Mouse (Mus musculus) midbrain, postnatal 0 days (tissue): Measurements from ENCODE around the gene Nkx2-3. TPM values are rescaled to one million over a fixed set of nuclear protein-coding genes. Genes with fewer than 3 reads are reported as not detected.

Experiments used
- ATAC-seq: fragments of 200-750 bp; cut with Nextera tagmentation; 2 replicates; pipeline ENCODE4 v1.8.0; 2017; ENCODE audit warnings: moderate number of reproducible peaks, mild to moderate bottlenecking, moderate TSS enrichment, moderate library complexity; ENCODE audit not compliant: low FRiP score
- DNase-seq: peaks from one replicate; pipeline ENCODE4 v3.0.0-alpha.2; 2015; ENCODE audit warnings: low spot score
- H3K27ac ChIP-seq: fragments of 300-500 bp; sonication (generic); 2 replicates; pipeline ENCODE4 v1.5.1; 2014; ENCODE audit warnings: low read depth, mild to moderate bottlenecking, low read length, mixed read lengths
- H3K27me3 ChIP-seq: fragments of 300-500 bp; sonication (generic); 2 replicates; pipeline ENCODE4 v1.6.1; 2014; ENCODE audit warnings: low read length, control low read depth, mixed read lengths; ENCODE audit not compliant: insufficient read depth
- H3K36me3 ChIP-seq: fragments of 300-500 bp; sonication (generic); 2 replicates; pipeline ENCODE4 v1.6.1; 2014; ENCODE audit warnings: low read length, control low read depth, mixed read lengths; ENCODE audit not compliant: insufficient read depth
- H3K4me1 ChIP-seq: fragments of 300-500 bp; sonication (generic); 2 replicates; pipeline ENCODE4 v1.6.1; 2014; ENCODE audit warnings: mild to moderate bottlenecking, control low read depth, antibody characterized with exemption, low read length, mixed read lengths; ENCODE audit not compliant: insufficient read depth
- H3K4me2 ChIP-seq: fragments of 300-500 bp; sonication (generic); 2 replicates; pipeline ENCODE4 v1.6.1; 2014; ENCODE audit warnings: low read depth, mild to moderate bottlenecking, low read length, mixed read lengths; ENCODE audit not compliant: poor library complexity, severe bottlenecking
- H3K4me3 ChIP-seq: fragments of 300-500 bp; sonication (generic); 2 replicates; pipeline ENCODE4 v1.5.1; 2014; ENCODE audit warnings: low read depth, mild to moderate bottlenecking, low read length, moderate library complexity
- H3K9ac ChIP-seq: fragments of 300-500 bp; sonication (generic); replicated peaks from 2 replicates; pipeline ENCODE4 v1.6.1; 2014; ENCODE audit warnings: mild to moderate bottlenecking, low read length, moderate library complexity, mixed read lengths; ENCODE audit not compliant: poor library complexity, severe bottlenecking
- H3K9me3 ChIP-seq: fragments of 300-500 bp; sonication (generic); 2 replicates; pipeline ENCODE4 v1.6.1; 2016; ENCODE audit warnings: low read length, control low read depth
- CTCF ChIP-seq: IDR thresholded peaks from 2 replicates; pipeline ENCODE4 v1.5.1; 2016; ENCODE audit warnings: antibody characterized with exemption, mild to moderate bottlenecking
- WGBS: fragments of 180-500 bp; shearing (Covaris S2); extraction: QIAGEN DNeasy Blood & Tissue Kit; methylation state at CpG from one replicate; pipeline ENCODE4 v1.1.7; 2014; 5-methylcytosine and 5-hydroxymethylcytosine counted together
- microRNA-seq: library from miRNA; unstranded; fragments of <30 nt; microRNA quantifications from one replicate; pipeline ENCODE4, GENCODE M21; 2016; ENCODE audit warnings: borderline number of aligned reads
- polyA plus RNA-seq: library from polyadenylated mRNA; unstranded; fragments of >200 nt; fragmentation: Nextera tagmentation; extraction: Ambion mirVana; gene quantifications from 2 replicates; pipeline ENCODE4 v1.2.1, GENCODE M21; 2015
- total RNA-seq: library from RNA; depleted of rRNA; stranded (reverse); fragments of >200 nt; gene quantifications from 2 replicates; pipeline ENCODE4 v1.2.3, GENCODE M21; 2014; rRNA removed

Nkx2-3 gene
- total and polyA plus RNA-seq, 2 experiments from 2014 or later, result 0.05 TPM; not detected in 1

DNA sequence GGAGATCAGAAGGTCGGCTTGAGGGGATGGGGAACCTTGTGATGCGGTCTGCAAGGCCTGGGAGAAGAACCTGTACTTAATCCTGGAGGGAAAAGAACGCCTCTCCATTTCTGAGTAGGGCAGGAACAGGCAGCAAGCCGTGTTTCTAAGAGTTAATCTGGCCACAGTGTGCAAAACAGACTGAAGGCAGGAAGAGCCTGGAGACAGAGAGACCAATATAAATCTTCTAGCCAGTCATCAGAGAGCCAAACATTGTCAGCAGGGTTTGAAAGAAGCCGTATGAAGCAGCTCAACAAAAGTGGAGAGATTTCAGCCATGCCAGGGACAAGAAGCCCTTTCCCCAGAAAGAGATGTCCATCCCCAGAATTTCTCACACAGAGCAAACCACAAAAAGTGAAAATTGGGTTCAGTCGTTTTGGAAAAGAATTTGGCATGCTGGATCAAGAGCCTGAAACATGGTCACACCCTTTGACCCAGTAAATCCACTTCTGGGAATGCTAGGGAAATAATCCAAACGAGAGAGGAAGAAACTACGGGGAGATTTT, 39.2 kb downstream of the Nkx2-3 start:
- no peaks in the 10 kb centered on the region for H3K36me3 ChIP-seq
- no peak overlapping the region for H3K27ac ChIP-seq
- no peak for ATAC-seq
- DNase-seq, result no peak
- no peak overlapping the region for H3K9ac ChIP-seq
- H3K27me3 ChIP-seq, result no peaks in the 10 kb centered on the region
- no peak overlapping the region for H3K4me3 ChIP-seq
- H3K4me1 ChIP-seq, result no peaks in the 10 kb centered on the region
- 56% methylated on average over 8 of the region's 8 CpGs for WGBS
- no peak overlapping the region for H3K4me2 ChIP-seq
- TF ChIP-seq CTCF, result no peak
- H3K9me3 ChIP-seq, result no peaks in the 10 kb centered on the region

DNA sequence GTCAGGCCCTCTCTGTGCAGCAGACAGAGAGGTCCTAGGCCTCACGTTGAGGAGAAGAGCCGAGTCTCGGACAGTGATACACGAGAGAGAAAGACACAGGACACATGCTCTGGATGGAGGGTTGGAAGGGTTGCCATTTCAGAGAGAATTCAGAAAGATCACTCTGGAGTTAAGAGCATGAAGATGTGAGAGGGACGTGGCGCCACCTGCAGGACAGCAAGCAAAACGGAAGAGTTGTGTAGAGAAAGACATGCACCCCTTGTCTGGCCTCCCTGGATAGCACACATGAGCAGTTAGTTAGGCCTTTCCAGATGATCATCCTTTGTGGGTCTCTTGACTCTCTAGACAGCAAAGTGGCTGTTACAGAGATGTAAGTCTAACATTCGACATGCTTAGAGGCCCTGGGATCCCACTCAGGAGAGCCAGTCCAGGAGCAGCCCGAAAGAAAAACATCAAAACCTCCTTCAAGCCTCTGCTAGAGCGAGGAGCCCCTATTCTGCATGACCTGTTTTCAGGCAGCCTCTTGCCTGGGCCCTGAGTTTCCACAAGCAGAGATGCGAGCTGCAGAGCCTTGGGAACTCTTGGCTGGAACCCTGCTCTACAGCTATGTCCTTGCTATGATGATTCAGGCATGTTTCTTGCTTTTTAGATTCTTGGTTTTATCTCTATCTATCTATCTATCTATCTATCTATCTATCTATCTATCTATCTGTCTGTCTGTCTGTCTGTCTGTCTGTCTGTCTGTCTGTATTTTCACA, 43.8 kb downstream of the Nkx2-3 start:
- H3K9ac ChIP-seq, result no peak overlapping the region
- H3K27ac ChIP-seq, result no peak overlapping the region
- 38% methylated on average over 11 of the region's 11 CpGs for WGBS
- no peaks in the 10 kb centered on the region for H3K4me1 ChIP-seq
- no peak overlapping the region for H3K4me3 ChIP-seq
- TF ChIP-seq CTCF, result peak; percentile 90
- H3K4me2 ChIP-seq, result no peak overlapping the region
- ATAC-seq (no peak), DNase-seq (peak; percentile 61)
- H3K27me3 ChIP-seq, result no peaks in the 10 kb centered on the region
- no peaks in the 10 kb centered on the region for H3K36me3 ChIP-seq
- no peaks in the 10 kb centered on the region for H3K9me3 ChIP-seq

DNA sequence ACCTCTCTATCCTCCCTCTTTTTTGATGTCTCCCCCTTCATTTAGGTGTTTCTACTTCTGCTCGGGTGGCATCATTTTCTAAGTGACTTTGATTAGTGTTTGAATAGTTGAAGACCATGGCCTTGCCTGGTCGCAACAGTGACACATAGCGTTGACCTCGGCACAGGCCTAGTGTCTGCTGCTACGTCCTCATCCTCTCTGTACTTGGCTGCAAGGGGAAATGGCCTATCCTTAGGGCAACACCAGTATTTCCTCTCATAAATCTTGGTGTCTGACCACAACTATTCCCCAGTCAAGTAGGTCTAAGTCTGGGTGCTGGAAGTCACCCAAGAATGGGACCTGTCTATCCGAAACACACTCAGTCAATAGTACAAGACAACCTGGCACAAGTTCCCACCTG, 47.5 kb downstream of the Nkx2-3 start:
- Histone ChIP-seq H3K4me3 (no peak overlapping the region), H3K36me3 (peaks cover 16% of the 10 kb centered on the region), H3K27ac (no peak overlapping the region), H3K4me2 (no peak overlapping the region), H3K27me3 (no peaks in the 10 kb centered on the region), H3K4me1 (no peaks in the 10 kb centered on the region), H3K9ac (no peak overlapping the region), H3K9me3 (no peaks in the 10 kb centered on the region)
- WGBS, result 91% methylated on average over 6 of the region's 6 CpGs
- ATAC-seq (no peak), DNase-seq (no peak)
- TF ChIP-seq CTCF, result no peak

DNA sequence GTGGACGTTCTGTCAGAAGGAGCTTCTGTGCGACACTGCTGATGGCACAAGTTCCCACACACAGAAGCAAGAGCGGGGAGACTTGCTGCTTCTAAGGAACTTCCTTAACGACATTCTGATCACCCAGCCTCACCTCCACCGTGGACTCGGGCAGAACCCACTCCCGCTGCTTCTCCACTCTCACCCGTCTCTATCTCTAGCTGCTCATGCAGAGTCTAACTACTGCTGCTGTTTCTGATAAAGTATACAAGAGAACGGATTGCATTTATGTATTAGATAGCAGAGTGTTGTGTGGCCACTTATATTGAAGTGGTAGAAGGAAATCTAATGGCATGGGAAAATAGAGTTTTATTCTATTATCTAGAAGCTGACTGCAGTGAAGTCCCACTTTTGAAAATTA, 48.6 kb downstream of the Nkx2-3 start:
- no peak for TF ChIP-seq CTCF
- peaks cover 16% of the 10 kb centered on the region for H3K36me3 ChIP-seq
- H3K4me1 ChIP-seq, result no peaks in the 10 kb centered on the region
- 86% methylated on average over 9 of the region's 9 CpGs for WGBS
- DNase-seq, result no peak
- H3K9me3 ChIP-seq, result no peaks in the 10 kb centered on the region
- H3K27ac ChIP-seq, result no peak overlapping the region
- no peak overlapping the region for H3K4me2 ChIP-seq
- H3K27me3 ChIP-seq, result no peaks in the 10 kb centered on the region
- H3K9ac ChIP-seq, result no peak overlapping the region
- H3K4me3 ChIP-seq, result no peak overlapping the region
- no peak for ATAC-seq

DNA sequence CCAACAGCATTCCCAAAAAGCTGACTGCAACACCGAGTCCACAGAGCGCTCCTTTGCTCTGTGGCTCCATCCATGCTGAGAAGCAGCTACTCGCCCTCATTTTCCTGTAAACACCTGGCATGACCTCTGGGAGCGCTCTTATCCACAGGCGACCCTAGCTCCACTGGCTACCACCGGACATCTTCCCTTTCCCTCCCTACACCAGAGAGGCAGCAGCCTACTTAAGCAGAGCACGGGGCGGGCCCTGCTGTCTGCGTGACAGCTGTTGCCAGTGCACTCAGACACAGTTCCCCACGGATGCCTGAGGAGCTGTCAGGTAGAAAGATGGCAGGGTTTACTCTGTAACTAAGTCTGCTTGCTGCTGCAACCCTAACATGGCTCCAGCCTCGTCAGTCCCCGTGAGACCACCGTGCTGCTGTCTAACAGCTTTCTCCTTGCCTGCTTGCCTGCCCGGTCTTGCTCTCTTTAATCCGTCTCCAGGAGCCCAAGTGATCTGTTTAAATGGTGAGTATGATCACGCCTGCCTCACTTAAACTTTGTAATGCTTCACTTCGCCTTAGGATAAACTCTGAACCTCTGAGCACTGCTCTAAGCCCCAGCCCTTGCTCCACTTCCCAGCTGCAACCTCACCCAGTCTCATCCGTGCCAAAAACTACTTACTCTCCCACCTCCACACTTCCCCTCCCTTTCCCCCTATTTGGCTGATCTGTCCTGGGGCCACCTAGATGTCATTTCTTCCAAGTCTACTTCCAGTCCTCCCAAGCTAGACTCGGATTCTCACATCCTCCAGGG, 50.2 kb downstream of the Nkx2-3 start:
- no peak overlapping the region for H3K4me2 ChIP-seq
- 0 out of 2 replicates have a peak, but pooled peaks have one; percentile 35 for ATAC-seq

DNA sequence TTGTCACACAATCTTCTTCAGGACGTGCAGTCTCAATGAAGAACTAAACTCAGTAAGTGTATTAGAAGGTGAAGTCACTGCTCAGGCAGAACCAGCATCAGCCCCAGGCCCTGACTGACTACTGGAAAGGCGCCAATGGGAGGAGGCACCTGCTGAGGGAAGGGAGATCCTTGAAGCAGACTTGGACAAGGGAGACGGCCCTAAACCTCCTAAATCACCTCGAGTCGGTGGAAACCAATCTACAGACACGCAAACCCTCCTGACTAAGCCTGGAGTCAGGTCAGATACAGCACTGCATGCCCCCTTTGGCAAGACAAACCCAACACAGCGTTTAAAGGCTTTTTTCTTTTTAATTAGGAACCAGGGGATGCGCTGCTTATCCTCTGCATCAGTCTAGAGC, 51.3 kb downstream of the Nkx2-3 start:
- Histone ChIP-seq H3K27me3 (no peaks in the 10 kb centered on the region), H3K4me3 (no peak overlapping the region), H3K9ac (no peak overlapping the region), H3K9me3 (no peaks in the 10 kb centered on the region), H3K4me2 (no peak overlapping the region), H3K27ac (no peak overlapping the region), H3K36me3 (peaks cover 21% of the 10 kb centered on the region), H3K4me1 (no peaks in the 10 kb centered on the region)
- ATAC-seq, result no peak
- no peak for DNase-seq
- WGBS, result 88% methylated on average over 8 of the region's 8 CpGs
- no peak for TF ChIP-seq CTCF

More for the DNA sequence above, 50.2 kb downstream of the Nkx2-3 start:
- peak; percentile 66 for TF ChIP-seq CTCF
- H3K27ac ChIP-seq, result no peak overlapping the region
- H3K9me3 ChIP-seq, result no peaks in the 10 kb centered on the region
- no peak overlapping the region for H3K4me3 ChIP-seq
- peak; percentile 61 for DNase-seq
- H3K4me1 ChIP-seq, result no peaks in the 10 kb centered on the region
- H3K36me3 ChIP-seq, result peaks cover 21% of the 10 kb centered on the region
- 34% methylated on average over 19 of the region's 19 CpGs for WGBS
- no peaks in the 10 kb centered on the region for H3K27me3 ChIP-seq
- no peak overlapping the region for H3K9ac ChIP-seq

Small RNA genes within 50 kb of the gene (microRNA-seq; reads per million reads assigned to microRNA genes)
- not detected for gene Gm22646

Other genes starting within 250 kb of the Nkx2-3 start
- gene Hpse2, start 224.0 kb upstream of the Nkx2-3 start, total RNA-seq, result 0.09 and 0.55 TPM in 2 replicates
- gene Hpse2, start 224.0 kb upstream of the Nkx2-3 start, polyA plus RNA-seq, result 0.23 and 0.32 TPM in 2 replicates
- gene Cnnm1, start 171.9 kb upstream of the Nkx2-3 start, total RNA-seq, result 7.5 and 9.7 TPM in 2 replicates
- gene Cnnm1, start 171.9 kb upstream of the Nkx2-3 start, polyA plus RNA-seq, result 2.7 and 3.3 TPM in 2 replicates
- 89.8 and 103 TPM in 2 replicates for gene Got1, start 87.7 kb upstream of the Nkx2-3 start, total RNA-seq
- 121 and 129 TPM in 2 replicates for gene Got1, start 87.7 kb upstream of the Nkx2-3 start, polyA plus RNA-seq
- gene Slc25a28, start 62.6 kb downstream of the Nkx2-3 start, total RNA-seq, result 43.8 and 48.3 TPM in 2 replicates
- gene Slc25a28, start 62.6 kb downstream of the Nkx2-3 start, polyA plus RNA-seq, result 15.2 and 15.5 TPM in 2 replicates
- gene Entpd7, start 77.3 kb downstream of the Nkx2-3 start, total RNA-seq, result 6.9 and 10.0 TPM in 2 replicates
- gene Entpd7, start 77.3 kb downstream of the Nkx2-3 start, polyA plus RNA-seq, result 7.1 and 8.2 TPM in 2 replicates
- gene Cutc, start 140.7 kb downstream of the Nkx2-3 start, total RNA-seq, result 2.7 and 5.2 TPM in 2 replicates
- gene Cutc, start 140.7 kb downstream of the Nkx2-3 start, polyA plus RNA-seq, result 7.8 and 8.0 TPM in 2 replicates
- gene Cox15, start 140.7 kb downstream of the Nkx2-3 start, total RNA-seq, result 22.3 and 32.7 TPM in 2 replicates
- gene Cox15, start 140.7 kb downstream of the Nkx2-3 start, polyA plus RNA-seq, result 9.4 and 10.6 TPM in 2 replicates
- gene Abcc2, start 169.9 kb downstream of the Nkx2-3 start, total RNA-seq, result 0.09 and 0.22 TPM in 2 replicates
- gene Abcc2, start 169.9 kb downstream of the Nkx2-3 start, polyA plus RNA-seq, result 0.07 and 0.11 TPM in 2 replicates